Mouse (Mus musculus) mouse embryonic stem cell (cell line): Measurements from ENCODE around the gene Prok2.

ENCODE experiments used
- in situ Hi-C, 2 experiments: fragments of 300-500 bp; cut with MboI; formaldehyde crosslinking; loops; 1 replicate in 1 of 2; 3 replicates in 1 of 2; pipeline ENCODE4 v1.14.3; 2019 to 2020; ENCODE audit warnings: low sequenced_read_pairs in 2 of 2, low pct_unique_long_range_greater_than_20kb in 1 of 2, mixed read lengths in 1 of 2; ENCODE audit not compliant: unreplicated experiment in 1 of 2

The Prok2 gene

GRCm38 (mm10) chr6:99725971-99726561 is at the start of gene Prok2:
Gene Prok2 (minus strand): TSS chr6:99726392.
- in situ Hi-C loops: no loop called here

DNA sequence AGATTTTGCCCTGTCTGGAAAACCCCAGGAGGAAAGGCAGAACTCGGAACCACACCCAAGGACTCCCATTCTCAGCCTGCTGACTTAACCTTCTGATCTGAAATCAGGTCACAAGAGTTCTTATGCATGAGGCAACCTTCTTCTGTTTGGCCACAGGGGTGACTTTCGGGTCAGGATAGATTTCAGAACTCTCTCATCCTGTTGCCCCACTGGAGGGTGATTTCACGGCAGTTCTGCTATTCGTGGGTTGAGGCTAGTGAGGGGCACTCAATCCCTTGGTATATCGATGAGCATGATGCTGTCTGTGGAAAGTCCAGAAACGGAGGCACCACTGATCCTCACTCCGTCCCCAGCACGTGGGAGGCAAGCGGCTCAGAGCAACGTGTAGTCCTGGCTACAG is 48.5 kb upstream of the Prok2 start:
- in situ Hi-C loops: no loop called here

GRCm38 (mm10) chr6:99768495-99768894 is 42.3 kb upstream of the Prok2 start:
- in situ Hi-C loops: no loop called here

DNA sequence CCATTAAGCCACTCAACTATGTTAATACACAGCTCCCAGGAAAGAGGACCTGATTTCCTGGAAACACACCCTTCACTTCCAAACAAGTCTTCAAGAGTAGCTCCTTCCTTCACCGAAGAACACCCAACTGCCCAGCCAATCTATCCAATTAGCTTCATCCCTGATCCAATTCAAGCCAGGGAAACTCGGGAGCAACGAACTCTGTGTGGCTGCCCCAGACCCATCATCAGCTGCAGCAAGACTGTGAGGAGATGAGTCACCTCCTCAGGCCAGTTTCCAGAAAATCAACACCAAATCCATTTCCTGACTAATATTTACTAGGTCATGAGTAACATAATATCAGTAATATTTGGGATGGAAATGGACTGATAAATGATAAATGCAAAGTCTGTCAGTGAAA is 38.7 kb upstream of the Prok2 start:
- in situ Hi-C loops: no loop called here

DNA sequence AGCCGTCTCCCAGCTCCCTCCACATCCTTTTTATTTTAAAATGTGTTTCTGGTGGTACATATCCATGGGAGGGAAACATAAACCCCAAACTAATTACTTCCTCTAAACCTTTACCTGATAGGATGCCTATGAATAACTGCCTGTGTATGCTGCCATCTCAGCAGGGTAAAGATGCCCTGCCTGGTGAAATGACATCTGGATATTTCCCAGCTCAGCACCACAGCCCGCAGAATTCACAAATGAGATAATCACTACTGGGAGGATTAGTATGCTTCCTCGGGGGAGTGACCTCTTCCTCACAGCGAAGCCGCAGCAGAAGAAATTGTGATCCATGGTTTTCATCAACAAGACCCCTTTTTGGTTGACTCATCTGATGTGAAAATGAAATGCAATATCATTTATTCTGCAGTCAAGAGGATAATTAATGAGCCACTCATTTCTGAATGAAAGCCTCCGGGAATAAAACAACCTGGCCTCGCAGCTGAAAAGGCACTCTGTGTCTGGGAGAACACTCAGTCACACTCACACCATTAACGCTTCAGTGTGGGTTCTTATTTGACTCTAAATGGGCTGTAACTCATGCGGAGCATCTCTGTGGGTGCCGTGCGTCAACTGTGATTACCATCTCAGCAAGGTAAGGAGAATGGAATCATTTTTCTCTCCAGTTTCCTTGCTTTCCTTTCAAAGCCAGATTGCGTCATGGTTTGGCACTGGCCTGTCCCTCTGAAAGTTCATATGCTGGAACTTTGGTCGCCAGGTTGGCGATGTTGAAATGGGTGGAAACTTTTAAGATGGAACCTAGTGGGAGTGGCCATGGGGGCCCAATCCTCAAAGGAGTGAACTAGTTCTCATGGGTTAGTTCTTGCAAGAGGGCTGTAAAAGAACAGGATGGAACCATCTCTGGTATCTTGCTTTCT is 36.1 kb upstream of the Prok2 start:
- in situ Hi-C loops: no loop called here

DNA sequence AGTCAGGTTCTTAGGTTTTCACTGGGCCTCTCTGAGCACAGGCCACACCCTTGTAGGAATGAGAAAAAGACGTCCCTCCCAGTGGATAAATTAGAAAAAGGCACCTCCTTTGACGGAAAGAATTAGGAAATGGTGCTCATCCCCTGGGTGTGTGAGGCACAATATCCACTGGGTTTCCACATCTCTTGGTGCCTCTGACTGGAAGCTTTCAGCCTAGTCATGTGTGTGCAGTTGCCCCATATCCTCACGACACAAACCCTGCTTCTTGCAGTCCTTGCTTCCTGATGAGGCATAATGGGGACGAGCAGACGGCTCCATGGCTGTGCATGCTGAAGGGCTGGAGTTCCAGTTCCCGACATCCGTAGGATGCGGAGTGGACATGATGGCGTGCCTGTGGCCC is 29.9 kb upstream of the Prok2 start:
- in situ Hi-C loops: no loop called here

GRCm38 (mm10) chr6:99751308-99751707 is 25.1 kb upstream of the Prok2 start:
- in situ Hi-C loops: no loop called here

- in situ Hi-C loops: no loop called here
Observed at GRCm38 (mm10) chr6:99746275-99746674, 20.1 kb upstream of the Prok2 start.

DNA sequence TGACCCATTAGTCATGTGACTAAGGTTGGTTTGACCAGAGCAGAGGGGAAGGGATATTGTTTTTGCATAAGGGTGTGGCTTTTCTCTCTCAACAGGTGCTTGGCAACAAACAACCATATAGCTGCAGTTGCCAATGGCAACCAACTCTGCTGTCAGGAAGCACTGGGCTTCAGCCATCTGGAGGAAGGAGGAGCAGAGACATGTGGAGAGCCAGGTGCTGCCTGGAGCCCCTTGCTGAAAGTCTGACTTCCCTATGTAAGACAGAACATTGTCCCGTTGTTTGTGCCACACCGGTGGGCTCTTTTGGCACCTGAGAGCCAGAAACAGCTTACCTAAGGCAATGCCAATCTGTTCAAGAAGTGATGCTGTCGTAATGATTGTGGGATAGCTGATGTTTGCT is 16.7 kb upstream of the Prok2 start:
- in situ Hi-C loops: no loop called here

- in situ Hi-C loops: no loop called here
Observed at GRCm38 (mm10) chr6:99734666-99735065, 8.5 kb upstream of the Prok2 start.

DNA sequence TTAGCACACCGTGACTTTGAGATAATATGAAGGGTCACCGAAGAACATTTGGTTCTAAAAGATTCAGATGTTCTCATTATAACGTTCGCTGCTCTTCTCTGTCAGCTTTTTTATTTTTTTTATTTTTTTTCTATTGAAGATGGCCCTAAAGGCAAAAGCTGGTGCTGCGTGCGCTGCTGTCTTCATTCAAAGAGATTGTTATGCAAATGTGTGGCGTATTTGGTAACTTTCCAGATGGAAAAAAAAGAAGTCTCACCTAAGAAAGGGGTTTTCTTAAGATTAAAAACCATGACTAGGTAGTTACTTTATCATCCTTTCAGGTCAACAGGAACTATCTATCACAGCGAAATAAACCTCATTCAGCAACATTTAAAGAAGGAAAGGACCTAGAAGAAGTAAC is 6.5 kb upstream of the Prok2 start:
- in situ Hi-C loops: no loop called here

DNA sequence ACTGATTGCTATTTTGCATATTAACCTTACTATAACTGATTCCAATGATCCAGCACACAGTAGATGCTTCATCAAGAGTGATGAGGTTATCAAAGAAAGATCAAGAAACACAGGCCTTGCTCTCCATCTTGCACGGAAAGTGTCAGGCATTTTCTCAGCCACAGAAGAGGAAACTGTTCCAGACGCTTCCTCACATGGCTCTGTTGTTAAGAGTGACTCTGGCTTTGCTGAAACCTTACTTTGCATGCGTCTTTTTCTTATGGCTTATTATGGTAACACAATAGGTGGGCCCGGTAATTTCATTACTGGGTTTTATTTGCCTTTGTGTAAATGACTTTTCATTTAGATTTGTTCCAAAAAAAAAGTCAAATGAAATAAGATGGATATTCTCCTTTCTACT is 5.7 kb upstream of the Prok2 start:
- in situ Hi-C loops: no loop called here

DNA sequence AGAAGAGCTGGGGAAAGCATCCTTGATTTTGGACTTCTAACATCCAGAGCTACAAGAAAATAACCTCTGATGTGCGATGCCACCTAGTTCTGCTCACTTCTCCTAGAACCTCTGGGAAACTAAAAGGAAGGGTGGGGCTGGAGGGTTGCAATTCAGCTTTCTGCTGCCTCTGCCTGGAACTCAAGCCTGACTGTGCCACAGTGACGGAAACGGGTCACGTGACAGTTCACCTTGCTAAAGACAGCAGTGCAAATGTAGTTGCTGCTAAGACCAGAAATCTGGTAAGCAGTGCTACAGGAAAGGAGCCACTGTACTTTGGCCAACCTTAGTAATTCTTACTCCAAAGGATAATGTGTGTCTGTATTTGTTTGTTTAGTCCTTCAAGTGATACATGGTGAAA is 3.7 kb upstream of the Prok2 start:
- in situ Hi-C loops: no loop called here

DNA sequence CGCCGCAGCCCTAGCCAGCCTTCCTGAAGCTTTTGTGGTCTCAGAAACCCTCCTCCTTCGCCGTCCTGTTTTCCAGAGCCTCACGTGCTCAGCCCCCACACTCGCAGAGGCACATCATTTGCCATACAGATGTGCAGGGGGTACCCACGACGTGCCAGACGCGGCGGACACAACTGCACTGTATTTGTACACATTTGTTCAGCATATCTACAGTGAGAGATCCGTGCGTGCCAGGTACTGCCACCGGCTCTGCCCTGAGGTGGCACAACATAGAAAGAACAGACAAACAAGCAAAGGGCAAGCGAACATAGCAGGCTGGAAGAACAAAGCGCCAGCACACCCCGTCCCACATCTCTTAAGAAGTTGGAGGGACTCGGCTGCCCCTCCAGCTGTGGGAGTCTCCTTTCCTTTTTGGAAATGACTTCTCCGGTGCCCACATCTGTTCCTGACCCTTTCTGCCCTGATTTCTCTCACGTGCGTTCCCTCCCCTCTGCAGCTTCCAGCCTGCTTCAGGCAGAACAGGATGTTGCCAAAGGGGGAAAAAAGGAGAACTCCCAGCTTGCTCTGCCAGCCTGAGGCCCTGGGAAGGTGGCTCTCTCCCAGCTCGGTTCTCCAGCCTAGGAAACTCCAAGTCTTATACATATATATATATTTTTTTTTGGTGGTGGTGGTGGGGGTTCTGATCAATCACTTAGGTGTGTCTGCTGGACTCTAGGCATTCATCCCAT is 548 bp upstream of the Prok2 start:
- in situ Hi-C loops: no loop called here

GRCm38 (mm10) chr6:99722390-99722789 is 3.8 kb downstream of the Prok2 start:
- in situ Hi-C loops: no loop called here

DNA sequence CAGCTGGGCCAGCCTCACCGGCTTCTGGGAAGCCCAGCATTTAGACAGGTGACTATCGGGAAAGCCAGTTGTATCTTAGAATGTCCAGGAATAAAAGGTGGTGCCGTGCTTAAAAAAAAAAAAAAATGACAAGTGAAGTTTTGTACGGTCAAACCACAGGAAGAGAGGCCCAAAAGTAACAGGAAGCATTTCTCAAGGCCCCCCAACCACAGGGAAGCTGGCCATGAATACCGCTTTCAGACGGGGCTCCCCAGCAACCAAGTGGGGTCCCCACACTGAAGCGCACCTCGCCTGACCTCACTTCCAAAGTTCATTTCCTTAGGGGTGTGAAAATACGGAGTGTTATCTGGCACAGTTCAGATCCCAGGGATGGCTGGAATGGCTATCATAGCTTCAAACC is 5.2 kb downstream of the Prok2 start:
- in situ Hi-C loops: no loop called here

GRCm38 (mm10) chr6:99715913-99716312 is 10.3 kb downstream of the Prok2 start:
- in situ Hi-C loops: no loop called here

GRCm38 (mm10) chr6:99715191-99715590 is 11.0 kb downstream of the Prok2 start:
- in situ Hi-C loops: no loop called here

DNA sequence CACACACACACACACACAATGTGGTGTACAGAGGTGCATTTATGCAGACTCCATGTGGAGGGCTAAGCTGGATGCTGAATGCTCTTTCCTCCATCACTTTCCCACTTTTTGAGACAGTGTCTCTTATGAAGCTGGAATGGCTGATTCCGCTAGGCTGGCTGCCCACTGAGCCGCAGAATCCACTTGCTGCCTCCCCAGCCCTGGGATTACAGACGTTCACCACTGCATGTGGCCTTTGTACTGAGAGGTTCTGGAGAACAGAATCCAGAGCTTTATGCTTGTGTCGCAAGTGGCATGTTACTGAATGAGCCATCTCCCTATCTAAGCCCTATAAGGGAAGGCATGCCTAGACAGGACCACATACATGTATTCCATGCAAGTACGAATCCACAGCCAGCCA is 12.9 kb downstream of the Prok2 start:
- in situ Hi-C loops: no loop called here
